Mouse (Mus musculus): Measurements from ENCODE around the gene Tufm.

Tufm gene

DNA sequence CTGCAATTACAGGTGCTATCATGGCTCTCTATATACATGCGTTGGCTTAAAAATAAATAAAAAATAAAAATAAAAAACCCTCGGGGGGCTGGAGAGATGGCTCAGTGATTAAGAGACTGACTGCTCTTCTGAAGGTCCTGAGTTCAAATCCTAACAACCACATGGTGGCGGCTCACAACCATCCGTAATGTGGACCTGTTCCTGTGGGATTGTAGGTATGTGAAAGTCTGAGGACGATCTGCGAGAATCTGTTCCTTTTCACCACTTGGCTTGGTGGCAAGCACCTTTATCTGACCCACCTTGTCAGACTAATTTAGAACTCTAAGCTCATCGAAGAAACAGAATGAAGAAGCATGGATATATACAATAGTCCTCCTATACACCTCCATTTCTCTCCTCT lies 12.3 kb downstream of the Tufm start:
- DNase-seq (ENCODE audit: low read depth, low spot score) = no peak

DNA sequence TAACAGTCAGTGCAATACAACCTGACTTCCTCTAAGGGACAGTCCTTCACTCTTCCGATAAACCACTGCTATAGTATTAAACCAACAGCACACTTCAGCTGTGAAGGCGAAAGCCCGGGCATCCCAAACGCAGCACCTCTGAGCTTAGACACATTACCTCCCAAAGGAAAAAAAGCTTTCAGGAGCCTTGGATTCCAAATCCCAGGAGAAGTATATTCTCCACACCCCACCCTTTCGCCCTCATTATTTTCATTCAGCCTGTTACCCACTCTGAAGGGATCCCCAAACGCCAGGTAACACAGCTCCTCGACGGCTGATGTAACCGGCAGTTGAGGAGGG lies 14.5 kb downstream of the Tufm start:
- DNase-seq (ENCODE audit: low read depth, low spot score) = no peak

DNA sequence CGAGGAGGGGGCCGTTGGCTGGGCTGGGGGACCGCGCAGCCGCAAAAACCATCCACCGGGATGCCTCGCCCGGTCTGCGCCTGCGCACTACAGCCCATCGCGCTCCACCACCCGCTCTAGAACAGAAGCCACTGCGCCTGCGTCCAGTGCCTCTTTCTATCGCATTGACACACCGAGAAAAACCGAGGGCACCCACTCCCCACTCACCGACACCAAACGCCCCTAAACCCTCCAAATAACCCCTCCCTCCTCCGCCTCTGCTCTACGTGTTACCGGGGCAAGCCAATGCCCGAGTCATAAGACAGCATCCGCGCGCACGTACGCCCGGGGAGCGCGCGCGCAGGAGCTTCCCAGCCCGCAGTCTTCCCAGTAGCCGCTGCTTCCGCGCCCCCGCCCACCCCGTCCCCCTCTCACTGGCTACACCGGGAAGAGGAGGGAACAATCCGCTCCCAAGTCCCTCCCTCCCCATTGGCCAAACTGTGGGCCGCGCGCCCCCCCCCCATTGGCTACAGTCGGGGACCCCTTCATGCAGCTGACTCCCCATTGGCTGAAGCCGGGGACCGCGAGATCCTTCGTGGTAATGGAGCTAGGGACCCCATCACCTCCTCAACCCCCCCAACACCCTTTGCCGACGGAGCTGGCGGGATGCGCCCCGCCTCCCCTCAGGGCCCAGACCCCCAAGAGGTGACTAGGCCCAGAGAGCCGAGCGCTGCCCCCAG lies 15.0 kb downstream of the Tufm start:
- peak; percentile 98 for DNase-seq (ENCODE audit: low read depth, low spot score)

DNA sequence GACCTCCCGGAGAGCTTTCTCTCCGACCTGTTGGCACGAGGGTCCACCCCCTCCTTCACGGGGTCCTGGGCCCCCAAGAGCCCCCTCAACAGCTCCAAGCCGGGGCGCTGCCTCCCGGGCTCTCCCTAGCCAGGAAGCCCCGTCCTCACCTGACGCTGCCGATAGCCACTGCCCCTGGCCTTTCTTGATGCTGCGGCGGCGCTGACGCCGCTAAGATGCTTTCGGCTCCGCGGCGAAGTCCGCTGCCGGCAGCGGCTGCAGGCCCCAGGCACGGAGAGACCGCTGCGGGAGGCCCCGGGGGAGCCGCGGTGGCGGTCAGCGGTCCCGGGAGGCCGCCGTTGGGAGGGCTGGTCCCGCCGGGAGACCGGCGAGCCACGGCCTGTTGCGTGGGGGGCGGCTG lies 15.6 kb downstream of the Tufm start:
- DNase-seq (ENCODE audit: low read depth, low spot score) = no peak

DNA sequence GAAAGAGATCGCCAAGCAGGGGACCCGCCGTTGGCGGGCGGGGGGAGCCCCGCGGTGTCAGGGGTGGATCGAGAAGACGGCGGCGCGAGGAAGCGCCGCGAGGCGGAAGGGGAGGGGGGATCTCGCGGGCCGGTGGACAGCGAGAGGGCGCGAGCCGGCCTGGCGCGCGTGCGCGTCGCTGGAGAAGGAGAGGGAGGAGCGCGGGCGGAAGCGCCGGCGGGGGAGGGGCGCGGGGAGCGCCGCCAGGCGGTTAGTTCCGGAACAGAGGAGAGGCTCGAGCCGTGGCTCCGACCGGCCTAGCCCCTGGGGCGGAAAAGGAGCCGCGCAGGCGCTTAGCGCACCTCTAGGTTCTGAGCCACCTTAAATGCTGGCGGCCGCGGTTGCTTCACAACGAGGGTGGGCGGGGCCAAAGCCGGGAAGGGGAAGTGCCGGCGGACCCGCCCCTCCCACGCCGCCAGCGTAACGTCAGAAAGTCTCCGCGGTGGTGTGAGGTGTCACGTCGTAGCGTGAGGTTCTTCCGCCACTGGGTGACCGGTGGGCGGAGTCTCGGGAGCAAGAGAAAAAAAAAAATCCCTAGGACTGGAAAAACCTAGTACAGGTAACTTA lies 16.2 kb downstream of the Tufm start, which contains the start of gene Atxn2l:
Gene Atxn2l (minus strand): TSS at position 165 of the 606 bp plus-strand sequence.
- DNase-seq (ENCODE audit: low read depth, low spot score) = peak; percentile 99

GRCm38 (mm10) chr7:126504913-126505312 lies 17.8 kb downstream of the Tufm start:
- no peak for DNase-seq (ENCODE audit: low read depth, low spot score)

DNA sequence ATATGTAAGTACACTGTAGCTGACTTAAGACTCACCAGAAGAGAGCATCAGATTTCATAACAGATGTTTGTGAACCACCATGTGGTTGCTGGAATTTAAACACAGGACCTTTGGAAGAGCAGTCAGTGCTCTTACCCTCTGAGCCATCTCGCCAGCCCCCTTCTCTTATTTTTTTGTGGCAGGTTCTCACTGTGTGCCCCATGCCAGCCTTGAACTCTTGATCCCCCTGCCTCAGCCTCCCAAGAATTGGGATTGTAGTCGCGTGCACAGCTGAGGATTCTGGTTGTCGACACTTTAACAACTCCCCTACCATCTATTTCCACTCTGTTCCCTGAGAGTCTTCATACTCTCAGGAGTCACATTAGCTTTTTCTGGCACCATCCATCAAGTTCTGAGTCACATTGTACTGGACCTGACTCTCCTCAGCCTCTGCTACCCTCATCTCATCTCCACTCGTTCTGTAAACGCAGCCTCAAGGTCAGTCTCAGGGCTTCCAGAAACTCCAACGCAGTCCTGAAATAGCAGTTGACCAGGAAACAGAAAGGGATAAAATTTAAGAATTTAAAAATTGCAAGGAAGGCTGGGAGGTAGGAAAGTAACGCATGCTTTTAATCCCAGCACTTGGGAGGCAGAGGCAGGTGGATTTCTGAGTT lies 20.1 kb downstream of the Tufm start:
- no peak for DNase-seq (ENCODE audit: low read depth, low spot score)

DNA sequence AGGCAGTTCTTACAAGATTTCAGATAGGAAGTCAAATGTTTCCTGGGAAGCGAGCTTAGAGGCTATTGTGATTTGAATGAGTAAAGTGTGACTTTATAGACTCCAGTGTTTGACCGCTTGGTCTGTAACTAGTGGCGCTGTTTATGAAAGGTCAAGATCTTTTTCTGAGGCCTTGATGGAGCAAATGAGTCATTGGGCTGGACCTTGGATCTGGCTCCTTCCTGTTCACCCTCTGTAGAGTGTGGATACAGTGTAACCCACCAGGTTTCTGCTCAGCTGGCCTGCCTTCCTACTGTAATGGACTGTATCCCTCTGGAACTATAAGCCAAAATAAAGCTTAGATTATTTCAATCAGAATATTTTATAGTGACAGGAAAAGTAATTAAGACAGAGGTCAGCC lies 24.1 kb downstream of the Tufm start:
- DNase-seq (ENCODE audit: low read depth, low spot score) = no peak

- no peak for DNase-seq (ENCODE audit: low read depth, low spot score)
These were observed 31.2 kb downstream of the Tufm start for GRCm38 (mm10) chr7:126518261-126518941.

- DNase-seq (ENCODE audit: low read depth, low spot score) = no peak
These were observed 32.4 kb downstream of the Tufm start for GRCm38 (mm10) chr7:126519513-126519912.

DNA sequence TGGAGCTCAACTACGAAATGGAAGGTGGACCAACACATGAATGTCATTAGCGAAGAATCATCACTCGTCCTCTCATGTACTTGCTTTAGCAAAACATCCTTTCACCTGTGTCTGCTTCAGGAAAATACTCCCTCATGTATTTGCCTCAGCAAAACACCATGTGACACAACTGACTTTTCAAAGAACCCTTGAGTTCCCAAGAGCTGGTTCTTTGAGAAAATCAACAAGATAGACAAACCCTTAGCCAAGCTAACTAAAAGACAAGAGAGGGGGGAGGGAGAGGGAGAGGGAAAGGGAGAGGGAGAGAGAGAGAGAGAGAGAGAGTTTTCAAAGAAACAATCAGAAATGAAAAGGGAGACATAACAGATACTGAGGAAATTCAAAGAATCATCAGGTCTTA lies 36.2 kb downstream of the Tufm start:
- no peak for DNase-seq (ENCODE audit: low read depth, low spot score)

- DNase-seq (ENCODE audit: low read depth, low spot score) = peak; percentile 63
These were observed 41.0 kb downstream of the Tufm start for GRCm38 (mm10) chr7:126528166-126528577.

DNA sequence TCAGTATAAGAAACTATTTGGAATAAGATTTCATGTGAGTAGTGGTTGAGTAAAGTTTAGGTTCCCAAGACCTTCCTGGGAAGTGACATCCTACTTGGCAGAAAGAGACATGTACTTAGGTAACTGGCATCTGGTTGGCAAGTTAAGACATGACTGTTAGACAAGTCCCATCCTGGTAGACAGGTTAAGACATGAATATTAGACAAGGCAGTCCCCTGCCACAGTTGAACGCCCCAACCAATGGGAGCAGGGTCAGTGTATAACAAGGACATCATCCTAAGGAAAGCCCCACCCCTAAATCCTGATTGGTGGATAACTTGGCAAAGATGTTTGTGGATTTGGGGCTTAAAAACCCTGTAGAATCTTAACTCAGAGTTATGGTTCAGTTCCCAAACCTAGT lies 46.3 kb downstream of the Tufm start:
- no peak for DNase-seq (ENCODE audit: low read depth, low spot score)

GRCm38 (mm10) chr7:126535766-126536165 lies 48.6 kb downstream of the Tufm start:
- DNase-seq (ENCODE audit: low read depth, low spot score) = peak; percentile 16

DNA sequence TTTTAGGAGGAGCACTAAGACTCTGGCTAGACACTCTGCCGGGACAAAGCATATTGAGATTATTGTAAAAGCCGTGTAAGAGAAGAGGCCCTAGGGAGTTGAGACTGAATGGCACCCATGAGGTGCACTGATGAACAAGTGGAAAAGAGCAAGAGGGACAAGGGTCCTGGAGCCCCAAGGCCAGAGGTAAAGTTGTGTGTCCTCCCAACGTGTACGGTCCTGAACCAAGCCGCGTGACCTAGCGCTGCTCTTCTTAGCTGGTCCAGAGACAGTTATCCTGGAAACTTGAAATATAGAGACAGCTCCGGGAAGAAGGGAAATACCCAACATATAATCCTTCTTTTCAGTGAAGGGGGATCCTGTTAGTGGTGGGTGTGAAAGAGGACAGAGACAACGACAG lies 49.3 kb downstream of the Tufm start:
- no peak for DNase-seq (ENCODE audit: low read depth, low spot score)

DNA sequence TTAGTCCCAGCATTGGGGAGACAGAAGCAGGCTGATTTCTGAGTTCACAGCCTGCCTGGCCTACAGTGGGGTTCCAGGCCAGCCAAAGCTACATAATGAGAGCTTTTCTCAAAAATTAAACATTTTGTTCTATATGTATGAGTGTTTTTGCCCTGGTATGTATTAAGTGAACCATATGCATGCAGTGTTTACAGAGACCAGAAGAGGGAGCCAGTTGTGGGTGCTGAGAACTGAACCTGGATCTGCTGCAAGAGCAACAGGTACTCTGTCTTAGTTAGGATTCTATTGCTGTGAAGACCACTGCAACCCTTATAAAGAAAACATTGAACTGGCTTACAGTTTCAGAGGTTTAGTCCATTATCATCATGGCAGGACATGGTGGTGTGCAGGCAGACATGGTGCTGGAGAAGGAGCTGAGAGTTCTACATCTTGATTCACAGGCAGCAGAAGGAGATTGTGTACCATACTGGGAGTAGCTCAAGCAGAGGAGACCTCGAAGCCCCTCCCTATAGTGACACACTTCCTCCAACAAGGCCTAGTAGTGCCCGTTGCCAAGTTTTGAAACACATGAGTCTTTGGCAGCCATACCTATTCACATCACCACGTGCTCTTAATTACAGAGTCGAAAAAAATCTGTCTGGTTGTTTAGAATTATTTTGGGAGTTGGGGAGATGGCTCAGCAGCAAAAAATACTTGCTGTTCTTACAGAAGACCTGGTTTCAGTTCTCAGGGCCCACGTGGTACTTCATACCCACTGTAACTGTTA lies 50.8 kb downstream of the Tufm start:
- peak; percentile 52 for DNase-seq (ENCODE audit: low read depth, low spot score)
